Mouse (Mus musculus) T-helper 17 cell (primary cell): Measurements from ENCODE around the gene Syt9.

Experiments
- in situ Hi-C, 2 experiments: fragments of 300-600 bp; cut with MboI, MseI; formaldehyde crosslinking; loops; 1 replicate in 1 of 2; 2 replicates in 1 of 2; pipeline ENCODE4 v1.15.1; 2025; ENCODE audit warnings: high pct_unique_total_duplicates in 2 of 2

The Syt9 gene

DNA sequence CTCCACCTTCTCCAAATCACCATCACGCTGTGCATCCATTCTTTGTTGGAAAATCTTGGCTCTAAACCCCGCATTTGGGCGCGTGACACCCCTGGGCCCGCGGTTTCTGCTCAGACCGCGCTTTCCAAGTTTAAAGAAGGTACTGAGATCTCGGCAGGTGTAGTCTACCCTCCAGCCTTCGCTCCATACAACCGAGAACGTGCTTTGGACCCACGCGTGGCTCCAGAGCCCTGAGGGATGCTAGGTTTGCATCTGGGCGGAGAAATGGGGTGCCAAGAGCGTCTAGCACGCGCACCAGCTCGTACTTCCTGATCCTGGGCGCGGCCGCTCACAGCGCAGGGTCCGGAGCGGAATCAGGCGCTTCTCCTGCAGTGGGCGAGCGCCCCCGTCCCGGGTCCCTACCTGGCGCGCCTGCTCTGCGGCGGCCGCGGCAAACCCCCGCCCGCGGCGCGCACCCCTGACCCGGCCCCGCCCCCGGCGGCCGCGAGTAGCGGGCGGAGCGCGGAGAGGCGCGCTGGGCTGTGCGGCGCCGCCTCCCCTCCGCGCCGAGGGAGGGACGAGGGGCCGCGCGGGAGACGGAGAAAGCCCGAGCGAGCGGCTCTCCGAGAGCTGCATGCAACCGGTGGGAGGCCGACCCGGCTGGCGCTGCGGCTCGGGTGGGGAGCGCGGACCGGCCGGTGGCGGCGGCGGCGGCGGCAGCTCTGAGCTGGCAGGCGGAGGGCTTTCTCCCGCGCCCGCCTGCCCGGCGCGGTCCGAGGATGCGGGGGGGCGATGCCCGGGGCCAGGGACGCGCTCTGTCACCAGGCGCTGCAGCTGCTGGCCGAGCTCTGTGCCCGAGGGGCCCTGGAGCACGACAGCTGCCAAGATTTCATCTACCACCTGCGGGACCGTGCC lies at the start of gene Syt9:
Gene Syt9 (plus strand): TSS at position 497 of the 894 bp plus-strand sequence.
- in situ Hi-C loops, result no loop called here

DNA sequence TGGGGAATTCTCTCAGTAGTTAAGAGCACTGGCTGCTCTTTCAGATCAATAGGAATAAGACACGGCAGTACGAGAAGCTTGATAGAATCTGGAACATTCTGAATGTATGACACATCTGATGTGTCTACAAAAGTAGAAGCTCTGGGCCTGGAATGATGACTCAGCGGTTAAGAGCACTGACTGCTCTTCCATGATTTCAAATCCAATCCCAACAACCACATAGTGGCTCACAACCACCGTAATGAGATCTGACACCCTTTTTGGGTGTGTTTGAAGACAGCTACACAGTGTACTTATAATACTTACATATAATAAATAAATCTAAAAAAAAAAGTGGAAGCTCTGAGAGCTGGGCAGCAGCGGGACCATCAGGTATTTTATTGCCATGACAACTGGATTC lies 31.5 kb upstream of the Syt9 start:
- in situ Hi-C loops, result loop anchor here in 1 of 2 experiments (10.0 kb wide), 1 partner anchor 1136 kb away; no protein-coding TSS in a partner anchor

- in situ Hi-C loops, result loop anchor here in 1 of 2 experiments (10.0 kb wide), 1 partner anchor 1135 kb away; no protein-coding TSS in a partner anchor
These were observed 30.9 kb upstream of the Syt9 start for GRCm38 (mm10) chr7:107339560-107340057.

DNA sequence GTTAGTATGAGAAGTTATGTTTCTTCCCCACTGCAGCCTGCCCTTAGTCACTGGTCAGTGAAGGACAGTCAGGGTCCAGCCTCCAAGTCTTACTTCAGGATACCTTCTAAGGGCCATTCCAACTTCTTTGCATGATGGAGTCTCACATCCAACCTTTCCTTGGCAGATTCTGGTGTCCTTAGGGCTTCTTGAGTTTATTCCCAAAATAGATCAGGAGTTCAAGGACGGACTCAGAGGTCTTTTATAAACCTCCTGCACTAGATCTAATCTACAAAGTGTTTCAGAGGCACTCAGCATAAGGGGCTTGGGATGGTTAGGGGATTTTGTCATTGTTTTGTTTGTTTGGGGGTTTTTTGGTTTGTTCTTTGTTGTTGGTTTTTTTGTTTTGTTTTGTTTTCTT lies 30.3 kb upstream of the Syt9 start:
- in situ Hi-C loops, result no loop called here

GRCm38 (mm10) chr7:107341519-107342190 lies 28.9 kb upstream of the Syt9 start:
- in situ Hi-C loops, result no loop called here

- in situ Hi-C loops, result no loop called here
These were observed 21.3 kb upstream of the Syt9 start for GRCm38 (mm10) chr7:107349201-107349600.

DNA sequence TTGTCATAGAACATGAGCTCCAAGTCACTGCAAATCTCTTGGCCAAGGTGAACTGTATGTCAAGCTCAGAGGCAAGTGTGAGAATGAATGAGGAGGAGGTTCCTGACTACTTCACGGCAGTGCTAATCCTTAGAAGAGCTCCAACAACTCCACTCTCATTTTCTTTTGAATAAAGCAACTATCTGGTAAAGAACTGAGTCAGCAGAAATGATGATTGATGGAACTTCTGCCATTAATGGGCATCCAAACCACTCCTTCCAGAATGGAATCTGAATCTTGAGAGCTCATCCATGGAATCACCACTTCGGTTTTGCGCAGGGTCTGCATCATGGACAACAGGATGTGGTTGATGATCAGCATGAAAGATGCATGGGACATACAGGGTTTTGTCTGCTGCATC lies 8.4 kb upstream of the Syt9 start:
- in situ Hi-C loops, result no loop called here

DNA sequence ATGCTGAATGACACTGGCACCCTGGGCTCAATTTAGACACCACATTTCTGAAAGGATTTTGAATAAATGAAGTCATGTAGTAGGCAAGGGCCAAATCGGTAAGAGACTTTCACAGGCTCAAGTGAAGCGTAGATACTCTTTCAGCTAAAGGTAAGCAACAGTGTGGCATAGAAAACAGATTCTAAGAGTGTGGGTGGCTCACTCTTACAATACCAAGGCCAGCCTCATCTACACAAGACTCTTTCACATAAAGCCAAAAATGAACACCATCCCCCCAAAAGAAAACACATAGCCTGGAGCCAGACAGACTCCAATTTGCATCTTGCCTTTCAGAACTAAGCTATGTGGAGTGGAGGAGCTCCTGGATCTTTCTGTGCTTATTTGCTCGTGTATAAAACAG lies 7.9 kb upstream of the Syt9 start:
- in situ Hi-C loops, result no loop called here

DNA sequence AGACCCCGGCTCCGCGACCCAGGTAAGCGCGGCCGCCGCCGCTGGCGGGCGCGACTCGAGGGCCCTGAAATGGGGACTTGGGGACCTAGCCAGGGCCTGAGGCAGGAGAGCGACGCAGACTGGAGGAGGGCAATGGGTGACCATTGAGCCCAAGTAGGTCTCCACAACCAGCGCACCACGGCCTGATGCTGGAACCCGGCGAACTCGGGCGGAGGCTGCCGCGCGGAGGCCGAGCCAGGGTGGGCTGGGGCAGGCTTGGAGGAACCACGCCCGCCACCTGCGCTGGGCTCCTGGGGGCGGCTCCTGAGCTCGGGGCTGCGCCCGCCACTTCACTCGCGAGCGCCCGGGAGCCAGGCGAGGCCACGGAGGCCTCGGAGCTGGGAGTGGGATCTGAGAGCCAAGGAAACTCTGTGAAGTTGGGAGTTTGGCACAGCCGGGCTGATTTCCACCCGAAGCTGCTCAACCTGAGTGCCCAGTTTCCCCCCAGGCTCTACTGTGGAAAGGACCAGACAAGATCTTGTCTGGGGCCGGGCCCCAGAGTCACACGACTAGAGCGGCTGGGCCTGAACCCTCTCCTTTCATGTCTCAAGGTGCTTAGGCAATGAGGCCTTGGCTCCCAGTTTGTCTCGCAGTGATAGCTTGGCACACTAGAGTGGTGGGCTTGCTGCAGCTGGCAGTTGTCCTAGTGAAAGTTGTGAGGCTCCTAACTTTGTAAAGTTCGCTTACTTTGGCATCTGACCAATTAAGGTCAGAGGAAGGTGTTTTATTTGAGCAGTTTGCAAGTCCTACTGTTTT lies 795 bp downstream of the Syt9 start:
- in situ Hi-C loops, result no loop called here

- in situ Hi-C loops, result no loop called here
These were observed 10.0 kb downstream of the Syt9 start for GRCm38 (mm10) chr7:107380562-107380961.

DNA sequence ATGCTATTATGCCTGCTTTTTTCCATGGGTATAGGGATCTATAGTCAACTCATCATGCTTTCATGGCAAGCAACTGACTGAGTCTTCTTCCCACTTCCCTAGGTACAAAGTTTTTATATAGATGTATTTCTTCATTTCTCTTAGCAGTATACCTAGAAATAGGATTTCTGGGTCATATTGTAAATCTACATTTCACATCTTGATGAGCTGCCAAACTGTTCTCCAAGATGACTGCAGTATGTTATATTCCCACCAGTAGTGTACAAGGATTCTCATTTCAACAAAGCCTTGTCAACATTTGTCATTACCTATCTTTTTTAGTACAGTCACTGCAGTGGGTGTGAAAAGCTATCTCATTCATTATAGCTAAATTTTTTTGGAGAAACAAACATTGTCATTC lies 19.1 kb downstream of the Syt9 start:
- in situ Hi-C loops, result no loop called here

DNA sequence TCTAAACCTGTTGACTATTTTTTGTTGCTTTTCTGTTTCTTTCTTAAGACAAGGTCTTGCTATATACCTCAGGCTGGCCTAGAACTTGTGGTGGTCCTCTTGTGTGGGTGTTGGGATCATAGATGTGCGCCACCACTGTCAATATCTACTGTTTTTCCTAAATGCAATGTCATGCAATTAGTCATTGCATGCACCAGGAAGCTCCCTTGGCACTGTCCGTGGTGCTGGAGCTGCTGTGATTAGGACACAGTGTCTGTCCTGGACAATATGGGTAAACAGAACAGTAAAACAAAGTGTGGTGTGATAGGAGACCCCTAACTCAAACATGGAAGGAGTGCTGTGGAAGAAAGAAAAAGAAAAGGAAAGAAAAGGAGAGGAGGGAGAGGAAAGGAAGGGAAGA lies 22.2 kb downstream of the Syt9 start:
- in situ Hi-C loops, result no loop called here

- in situ Hi-C loops, result no loop called here
These were observed 29.7 kb downstream of the Syt9 start for GRCm38 (mm10) chr7:107400061-107400799.

- in situ Hi-C loops, result no loop called here
These were observed 32.7 kb downstream of the Syt9 start for GRCm38 (mm10) chr7:107403261-107403660.

GRCm38 (mm10) chr7:107414928-107415327 lies 44.4 kb downstream of the Syt9 start:
- in situ Hi-C loops, result loop anchor here in 1 of 2 experiments (10.0 kb wide), 1 partner anchor 1710 kb away; no protein-coding TSS in a partner anchor

GRCm38 (mm10) chr7:107417043-107417850 lies 46.7 kb downstream of the Syt9 start:
- in situ Hi-C loops, result loop anchor here in 1 of 2 experiments (10.0 kb wide), 1 partner anchor 1712 kb away; no protein-coding TSS in a partner anchor

- in situ Hi-C loops, result no loop called here
These were observed 66.9 kb downstream of the Syt9 start for GRCm38 (mm10) chr7:107437381-107437780.

GRCm38 (mm10) chr7:107444579-107444978 lies 74.1 kb downstream of the Syt9 start:
- in situ Hi-C loops, result no loop called here

DNA sequence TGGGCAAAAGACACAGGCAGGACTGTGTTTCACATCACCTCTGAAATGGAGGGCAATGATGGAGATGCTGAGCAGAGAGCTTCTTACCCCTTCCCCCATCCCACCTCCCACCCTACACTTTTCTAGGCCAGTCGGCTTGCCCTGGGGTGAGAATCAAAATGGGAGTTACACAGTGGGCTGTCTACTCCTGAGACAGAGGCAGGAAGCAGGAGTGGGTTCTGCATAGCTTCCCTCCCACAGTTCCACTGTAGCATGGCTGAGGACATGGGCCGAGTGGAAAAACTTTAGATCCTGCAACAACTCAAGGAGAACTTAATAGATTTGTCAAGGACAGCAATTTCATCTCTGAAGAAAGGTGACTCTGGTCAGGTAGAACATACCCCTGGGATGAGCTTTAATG lies 84.1 kb downstream of the Syt9 start:
- in situ Hi-C loops, result no loop called here

- in situ Hi-C loops, result no loop called here
These were observed 84.6 kb downstream of the Syt9 start for GRCm38 (mm10) chr7:107455118-107455521.
